Mouse (Mus musculus) hindbrain, postnatal 0 days (tissue): Measurements from ENCODE around the gene Nppc. TPM values are rescaled to one million over a fixed set of nuclear protein-coding genes. Genes with fewer than 3 reads are reported as not detected.

Experiments used
- ATAC-seq: fragments of 200-750 bp; cut with Nextera tagmentation; 2 replicates; pipeline ENCODE4 v1.8.0; 2017; ENCODE audit warnings: mild to moderate bottlenecking, moderate TSS enrichment, moderate library complexity
- DNase-seq: peaks from one replicate; pipeline ENCODE4 v3.0.0-alpha.2; 2015; ENCODE audit warnings: low spot score
- H3K27ac ChIP-seq: fragments of 300-500 bp; sonication (generic); 2 replicates; pipeline ENCODE4 v1.5.1; 2014; ENCODE audit warnings: mild to moderate bottlenecking
- H3K27me3 ChIP-seq: fragments of 300-500 bp; sonication (generic); 2 replicates; pipeline ENCODE4 v1.6.1; 2014; ENCODE audit warnings: low read length, mixed read lengths; ENCODE audit not compliant: insufficient read depth
- H3K36me3 ChIP-seq: fragments of 300-500 bp; sonication (generic); 2 replicates; pipeline ENCODE4 v1.6.1; 2014; ENCODE audit warnings: low read length, mixed read lengths; ENCODE audit not compliant: insufficient read depth
- H3K4me1 ChIP-seq: fragments of 300-500 bp; sonication (generic); 2 replicates; pipeline ENCODE4 v1.6.1; 2014; ENCODE audit warnings: antibody characterized with exemption, low read length, mixed read lengths; ENCODE audit not compliant: insufficient read depth
- H3K4me2 ChIP-seq: fragments of 300-500 bp; sonication (generic); 2 replicates; pipeline ENCODE4 v1.6.1; 2014; ENCODE audit warnings: low read depth, mild to moderate bottlenecking, low read length, moderate library complexity, mixed read lengths
- H3K4me3 ChIP-seq: fragments of 300-500 bp; sonication (generic); 2 replicates; pipeline ENCODE4 v1.5.1; 2014; ENCODE audit warnings: low read length
- H3K9ac ChIP-seq: fragments of 300-500 bp; sonication (generic); replicated peaks from 2 replicates; pipeline ENCODE4 v1.6.1; 2014; ENCODE audit warnings: mild to moderate bottlenecking, low read length, moderate library complexity, mixed read lengths
- H3K9me3 ChIP-seq: fragments of 300-500 bp; sonication (generic); 2 replicates; pipeline ENCODE4 v1.6.1; 2016; ENCODE audit warnings: low read length, mixed read lengths
- CTCF ChIP-seq: IDR thresholded peaks from 2 replicates; pipeline ENCODE4 v1.5.1; 2016; ENCODE audit warnings: antibody characterized with exemption, control low read depth, low read depth
- WGBS: fragments of 180-500 bp; shearing (Covaris S2); extraction: QIAGEN DNeasy Blood & Tissue Kit; methylation state at CpG from one replicate; pipeline ENCODE4 v1.1.7; 2014; 5-methylcytosine and 5-hydroxymethylcytosine counted together
- microRNA-seq, 2 experiments: library from miRNA; unstranded; fragments of <30 nt; microRNA quantifications; one replicate each; pipeline ENCODE4; 2016
- polyA plus RNA-seq: library from polyadenylated mRNA; unstranded; fragments of >200 nt; fragmentation: Nextera tagmentation; extraction: Ambion mirVana; gene quantifications from 2 replicates; pipeline ENCODE4 v1.2.1, GENCODE M21; 2015
- total RNA-seq: library from RNA; depleted of rRNA; stranded (reverse); fragments of >200 nt; gene quantifications from 2 replicates; pipeline ENCODE4 v1.2.3, GENCODE M21; 2014; rRNA removed

Nppc gene
- total and polyA plus RNA-seq, 2 experiments from 2014 or later, result 14.6 to 22.7 TPM

DNA sequence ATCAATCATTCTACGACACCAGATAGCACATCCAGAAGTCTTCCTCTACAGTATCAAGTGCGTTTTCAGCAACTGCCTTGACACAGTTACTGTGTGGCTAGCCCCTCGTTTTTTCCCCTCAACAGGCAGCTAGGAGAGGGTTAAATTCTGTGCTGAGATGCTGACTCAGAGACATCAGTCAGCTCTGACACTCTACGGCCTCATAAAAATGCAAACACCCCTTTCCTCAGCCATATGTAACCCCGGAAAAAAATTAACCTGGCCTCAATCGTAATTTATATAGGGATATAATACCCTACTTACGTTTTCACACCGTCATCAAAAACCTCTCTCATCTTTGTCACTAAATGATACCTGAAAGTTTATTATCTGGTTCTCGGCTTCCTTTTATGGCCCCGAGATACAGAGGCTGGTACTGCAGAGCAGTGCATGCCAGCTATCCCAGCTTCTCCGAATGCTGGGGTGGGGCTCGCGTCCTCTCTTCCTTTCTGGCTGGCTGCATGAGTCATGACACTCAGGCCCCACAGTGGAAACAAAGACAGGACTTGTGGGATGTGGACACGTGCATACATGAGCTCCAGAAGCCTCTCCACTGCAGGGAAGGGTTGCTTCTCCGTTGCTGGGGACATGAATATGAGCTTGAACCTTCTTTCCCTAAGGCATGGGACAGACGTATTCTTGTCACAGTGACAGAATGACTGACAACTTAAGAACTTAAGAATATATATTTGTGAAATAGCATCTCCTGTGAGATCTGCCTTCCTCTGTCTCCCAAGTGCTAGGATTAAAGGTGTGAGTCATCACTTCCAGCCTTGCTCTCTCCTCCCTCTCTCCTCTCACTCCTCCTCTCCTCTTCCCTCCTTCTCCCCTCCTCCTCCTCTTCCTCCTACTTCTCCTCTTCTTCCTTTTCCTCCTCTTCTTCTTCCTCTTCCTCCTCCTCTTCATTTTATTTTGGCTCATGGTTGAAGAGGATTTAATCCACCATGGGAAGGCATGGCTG, 47.1 kb downstream of the Nppc start:
- no peaks in the 10 kb centered on the region for H3K36me3 ChIP-seq
- DNase-seq (no peak), ATAC-seq (no peak)
- no peak for TF ChIP-seq CTCF
- WGBS, result 62% methylated on average over 16 of the region's 16 CpGs
- no peak overlapping the region for H3K4me2 ChIP-seq
- H3K27ac ChIP-seq, result no peak overlapping the region
- H3K9ac ChIP-seq, result no peak overlapping the region
- no peaks in the 10 kb centered on the region for H3K4me1 ChIP-seq
- H3K27me3 ChIP-seq, result no peaks in the 10 kb centered on the region
- no peak overlapping the region for H3K4me3 ChIP-seq
- H3K9me3 ChIP-seq, result no peaks in the 10 kb centered on the region

DNA sequence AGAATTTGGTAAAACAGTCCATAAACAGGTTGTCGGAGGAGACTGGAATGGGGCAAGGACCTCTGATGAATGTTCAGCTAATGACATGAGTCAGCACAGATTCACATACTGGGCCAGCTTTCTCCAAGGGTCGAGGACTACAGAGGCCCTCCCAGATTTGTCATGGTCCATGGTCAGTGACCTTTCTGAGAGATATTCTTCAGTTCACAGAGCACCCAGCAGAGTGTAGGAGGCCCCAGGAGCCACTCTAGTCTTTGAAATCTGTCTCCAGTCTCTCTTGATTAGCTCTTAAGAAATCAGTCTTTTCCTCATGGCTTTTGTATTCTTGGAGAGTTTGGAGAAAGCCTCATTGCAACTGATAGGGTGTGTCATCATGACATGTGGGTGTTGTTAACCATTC, 48.1 kb downstream of the Nppc start:
- DNase-seq (no peak), ATAC-seq (no peak)
- no peaks in the 10 kb centered on the region for H3K27me3 ChIP-seq
- H3K9me3 ChIP-seq, result no peaks in the 10 kb centered on the region
- no peaks in the 10 kb centered on the region for H3K4me1 ChIP-seq
- TF ChIP-seq CTCF, result no peak
- WGBS, result 52% methylated on average over 2 of the region's 2 CpGs
- H3K27ac ChIP-seq, result no peak overlapping the region
- H3K9ac ChIP-seq, result no peak overlapping the region
- no peak overlapping the region for H3K4me3 ChIP-seq
- no peaks in the 10 kb centered on the region for H3K36me3 ChIP-seq
- H3K4me2 ChIP-seq, result no peak overlapping the region

DNA sequence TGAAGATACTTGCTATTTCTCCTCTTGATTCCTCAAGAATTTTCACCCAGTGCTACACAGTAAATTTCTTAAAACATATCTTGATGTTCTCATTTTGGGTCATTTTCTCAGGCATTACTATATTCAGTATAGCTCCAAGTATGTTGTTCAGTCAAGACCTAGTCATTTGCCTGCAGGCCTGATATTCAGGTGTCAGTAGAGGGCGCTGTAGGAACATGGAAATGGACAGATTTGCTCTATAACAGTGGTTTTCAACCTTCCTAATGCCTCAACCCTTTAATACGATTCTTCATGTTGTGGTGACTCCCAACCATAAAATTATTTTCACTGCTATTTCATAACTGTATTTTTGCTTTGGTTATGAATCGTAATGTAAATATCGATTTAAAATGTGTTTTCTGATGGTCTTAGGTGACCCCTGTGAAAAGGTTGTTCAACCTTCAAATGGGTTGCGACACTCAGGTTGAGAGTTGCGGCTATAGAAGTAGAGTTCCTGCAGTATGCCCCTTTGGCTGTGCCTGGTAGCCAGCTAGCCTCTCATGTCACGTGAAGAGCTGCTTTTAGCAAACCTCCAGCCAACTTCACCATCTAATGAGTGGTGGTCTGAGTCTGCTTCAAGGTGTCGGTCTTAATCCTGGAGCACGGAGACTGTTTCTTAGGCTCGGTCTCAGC, 51.8 kb downstream of the Nppc start:
- H3K27me3 ChIP-seq, result no peaks in the 10 kb centered on the region

More for the DNA sequence above, 51.8 kb downstream of the Nppc start:
- TF ChIP-seq CTCF, result peak; percentile 86
- Histone ChIP-seq H3K4me3 (no peak overlapping the region), H3K9ac (no peak overlapping the region), H3K4me2 (no peak overlapping the region), H3K4me1 (no peaks in the 10 kb centered on the region), H3K36me3 (no peaks in the 10 kb centered on the region), H3K9me3 (no peaks in the 10 kb centered on the region), H3K27ac (no peak overlapping the region)
- peak; percentile 92 for DNase-seq
- WGBS, result 60% methylated on average over 10 of the region's 10 CpGs
- peak; percentile 78 for ATAC-seq

Small RNA genes lying within 50 kb of the gene (microRNA-seq; reads per million reads assigned to microRNA genes)
- gene Gm22955, result 0 reads per million in 2 experiments

Other genes with a start within 250 kb of the Nppc start
- gene Nmur1, start 244.3 kb downstream of the Nppc start, total RNA-seq, result 0.16 TPM in 1 of 2 replicates, not detected in the other
- gene Nmur1, start 244.3 kb downstream of the Nppc start, polyA plus RNA-seq, result 0.16 and 0.24 TPM in 2 replicates
- not detected in 2 replicates for gene Tex44, start 244.2 kb downstream of the Nppc start, total RNA-seq
- not detected in 2 replicates for gene Tex44, start 244.2 kb downstream of the Nppc start, polyA plus RNA-seq
- 619 and 723 TPM in 2 replicates for gene Ptma, start 143.8 kb downstream of the Nppc start, total RNA-seq
- gene Ptma, start 143.8 kb downstream of the Nppc start, polyA plus RNA-seq, result 1,399 and 1,474 TPM in 2 replicates
- 36.6 and 39.1 TPM in 2 replicates for gene Pde6d, start 87.9 kb downstream of the Nppc start, total RNA-seq
- 112 and 121 TPM in 2 replicates for gene Pde6d, start 87.9 kb downstream of the Nppc start, polyA plus RNA-seq
- 33.6 and 47.0 TPM in 2 replicates for gene Cops7b, start 87.7 kb downstream of the Nppc start, total RNA-seq
- gene Cops7b, start 87.7 kb downstream of the Nppc start, polyA plus RNA-seq, result 44.7 and 48.3 TPM in 2 replicates
- gene Dis3l2, start 33.2 kb upstream of the Nppc start, total RNA-seq, result 37.2 and 40.0 TPM in 2 replicates
- 29.6 and 33.2 TPM in 2 replicates for gene Dis3l2, start 33.2 kb upstream of the Nppc start, polyA plus RNA-seq